In genomic region chr13:67399183-67399903, GRCm38 (mm10) we compare ENCODE assay signal across 8 mouse cellular contexts. TPM values are rescaled to one million over a fixed set of nuclear protein-coding genes. Genes with fewer than 3 reads are reported as not detected.
DNase-seq lines count a peak whose midpoint lies in the region; ATAC-seq and TF ChIP-seq lines count a peak whose summit lies in the region.
"Not testable (repeated sequence)": the region's sequence is repeated elsewhere in the genome, so short reads cannot be mapped to it uniquely, and the experiment has no call there.

Zfp429 (minus strand) TSS chr13:67399819.

- peaks cover 10% of the 10 kb centered on the region; the same call in 1 of the 2 replicates for H3K36me3 ChIP-seq in heart, embryonic 12.5 days
- not testable (repeated sequence) for H3K36me3 ChIP-seq in kidney, embryonic 16.5 days (ENCODE audit: insufficient read depth, low read length); midbrain, postnatal 0 days (ENCODE audit: insufficient read depth, low read length)

- not testable (repeated sequence) for H3K9me3 ChIP-seq in heart, embryonic 12.5 days (replicated peaks); kidney, embryonic 16.5 days (ENCODE audit: low read length); midbrain, postnatal 0 days (ENCODE audit: low read length)

- H3K4me2 ChIP-seq in heart, embryonic 12.5 days: peak within 1 kb of the TSS; percentile 71
- H3K4me2 ChIP-seq in kidney, embryonic 16.5 days (replicated peaks; ENCODE audit: low read depth, low read length): peak within 1 kb of the TSS; percentile 53
- H3K4me2 ChIP-seq in midbrain, postnatal 0 days (ENCODE audit: low read depth, low read length, poor library complexity, severe bottlenecking): peak within 1 kb of the TSS; percentile 61

- TF ChIP-seq CTCF in midbrain, postnatal 0 days (IDR thresholded peaks at IDR 0.05): not testable (repeated sequence)

- H3K9ac ChIP-seq in heart, embryonic 12.5 days: peak within 1 kb of the TSS; percentile 74
- peak within 1 kb of the TSS; percentile 76 for H3K9ac ChIP-seq in kidney, embryonic 16.5 days (replicated peaks; ENCODE audit: low read length)
- H3K9ac ChIP-seq in midbrain, postnatal 0 days (replicated peaks; ENCODE audit: low read length, poor library complexity, severe bottlenecking): peak within 1 kb of the TSS; percentile 30

- H3K4me1 ChIP-seq in brown adipose tissue, adult 24 weeks (ENCODE audit: control insufficient read depth, insufficient read depth, insufficient read length, low read length); heart, embryonic 12.5 days (replicated peaks); kidney, embryonic 16.5 days (ENCODE audit: insufficient read depth, low read length); midbrain, postnatal 0 days (ENCODE audit: insufficient read depth, low read length): not testable (repeated sequence)

- DNase-seq in B cell, adult 2 months: peak; percentile 79 to 83
- DNase-seq in liver: peak; percentile 64
- peak; percentile 75 for DNase-seq in midbrain, postnatal 0 days (ENCODE audit: low spot score)
- DNase-seq in spleen, postnatal 14 days (ENCODE audit: low spot score in 2 of 2): peak; percentile 20 to 34

- 3% methylated on average over 15 of the region's 16 CpGs for WGBS in heart, embryonic 12.5 days
- 2% methylated on average over 14 of the region's 16 CpGs for WGBS in kidney, embryonic 16.5 days
- 5% methylated on average over 14 of the region's 16 CpGs for WGBS in midbrain, postnatal 0 days

- peak within 1 kb of the TSS; percentile 56; the same call in 1 of the 2 replicates for H3K27ac ChIP-seq in brown adipose tissue, adult 24 weeks (replicated peaks; ENCODE audit: low read depth, low read length)
- H3K27ac ChIP-seq in heart, embryonic 12.5 days (ENCODE audit: poor library complexity, severe bottlenecking): peak within 1 kb of the TSS; percentile 57
- not testable (repeated sequence) for H3K27ac ChIP-seq in kidney, embryonic 16.5 days (ENCODE audit: low read length); midbrain, postnatal 0 days (ENCODE audit: low read depth, low read length)

- peak; percentile 49; the same call in 1 of the 2 replicates for ATAC-seq in erythroid progenitor cell, adult 5-6 weeks (replicated peaks; ENCODE audit: low FRiP score, poor library complexity, severe bottlenecking)
- peak; percentile 93 for ATAC-seq in heart, embryonic 12.5 days (ENCODE audit: insufficient number of reproducible peaks, low FRiP score)
- ATAC-seq in kidney, embryonic 16.5 days (ENCODE audit: low FRiP score, low TSS enrichment): peak; percentile 99
- peak; percentile 91 for ATAC-seq in midbrain, postnatal 0 days (ENCODE audit: low FRiP score)

- H3K4me3 ChIP-seq in brown adipose tissue, adult 24 weeks (ENCODE audit: insufficient read depth, low read depth, low read length): peak within 1 kb of the TSS; percentile 81
- peak within 1 kb of the TSS; percentile 85 for H3K4me3 ChIP-seq in heart, embryonic 12.5 days
- peak within 1 kb of the TSS; percentile 71 for H3K4me3 ChIP-seq in kidney, embryonic 16.5 days (ENCODE audit: low read length)
- peak within 1 kb of the TSS; percentile 56 for H3K4me3 ChIP-seq in midbrain, postnatal 0 days (ENCODE audit: low read depth, low read length)

- not testable (repeated sequence) for H3K27me3 ChIP-seq in heart, embryonic 12.5 days (replicated peaks); kidney, embryonic 16.5 days (ENCODE audit: insufficient read depth, low read length); midbrain, postnatal 0 days (ENCODE audit: insufficient read depth, low read length)

RNA-seq across cellular contexts. Expression of gene Zfp429, which starts in this region (rescaled TPM):
- 0.67 and 2.1 TPM in 2 replicates for polyA plus RNA-seq in brown adipose tissue, adult 24 weeks (2012; ENCODE audit: insufficient read depth, insufficient read length, missing spikeins)
- not detected in 2 replicates for total RNA-seq in erythroid progenitor cell, adult 5-6 weeks (2015; ENCODE audit: low replicate concordance)
- total RNA-seq in erythroid progenitor cell, adult 5-6 weeks (2017; ENCODE audit: low replicate concordance): 4.0 TPM in 1 of 2 replicates, not detected in the other
- 3.2 and 3.9 TPM in 2 replicates for polyA plus RNA-seq in heart, embryonic 12.5 days (2016; fragmentation: Nextera tagmentation; extraction: Ambion mirVana)
- 8.5 and 10.1 TPM in 2 replicates for polyA plus RNA-seq in kidney, embryonic 16.5 days (2015; fragmentation: Nextera tagmentation; extraction: Ambion mirVana)
- 1.7 and 2.5 TPM in 2 replicates for total RNA-seq in midbrain, postnatal 0 days (2014; rRNA removed)
- polyA plus RNA-seq in midbrain, postnatal 0 days (2015; fragmentation: Nextera tagmentation; extraction: Ambion mirVana): 0.89 and 1.1 TPM in 2 replicates

Comparison
In these comparisons a context has a peak if more than half of its experiments do, and no peak if none do; other contexts are left out.
1. DNase-seq: peak in every context shown above with its lines; median percentile 81 in B cell, adult 2 months; 75 in midbrain, postnatal 0 days; 64 in liver; 27 in spleen, postnatal 14 days.
2. ATAC-seq: peak in every context shown above with its lines; median percentile 99 in kidney, embryonic 16.5 days; 93 in heart, embryonic 12.5 days; 91 in midbrain, postnatal 0 days; 49 in erythroid progenitor cell, adult 5-6 weeks.